11 mouse cellular contexts compared by ENCODE assay signal in genomic region chr16:7932322-7932721, GRCm38 (mm10).
DNase-seq lines count a peak whose midpoint lies in the region; ATAC-seq and TF ChIP-seq lines count a peak whose summit lies in the region.
"Had no signal": no experiment of that assay in that cellular context is flagged by ENCODE, and none has a peak within 500 bp of the region (broad histone marks: within the 10 kb centered on the region; RNA-seq: fewer than 3 reads in every experiment).

No protein-coding gene starts in this region.

- 16% methylated on average over 4 of the region's 4 CpGs for WGBS in kidney, adult 2 months
- WGBS in kidney, embryonic 14.5 days, result 14% methylated on average over 4 of the region's 4 CpGs

- H3K4me2 ChIP-seq in kidney, embryonic 14.5 days (replicated peaks; ENCODE audit: low read depth, low read length), result no peak overlapping the region
- H3K4me2 ChIP-seq: heart, embryonic 13.5 days had no signal

- H3K9ac ChIP-seq in kidney, embryonic 14.5 days (ENCODE audit: low read depth, low read length), result no peak overlapping the region
- H3K9ac ChIP-seq: heart, embryonic 13.5 days; liver, embryonic 14.5 days had no signal

- no peak overlapping the region for H3K4me3 ChIP-seq in kidney, adult 2 months (ENCODE audit: insufficient read depth, low read depth, low read length)
- H3K4me3 ChIP-seq in kidney, embryonic 14.5 days (ENCODE audit: low read length), result no peak overlapping the region
- H3K4me3 ChIP-seq: heart, embryonic 13.5 days; midbrain, embryonic 10.5 days had no signal

- no peak for ATAC-seq in kidney, embryonic 14.5 days (ENCODE audit: low FRiP score, low TSS enrichment)
- ATAC-seq in activated CD4-positive, CD25-positive, alpha-beta regulatory T cell, adult 4 months, result no peak

- no peak for TF ChIP-seq CTCF in kidney, adult 2 months (conservative IDR thresholded peaks at IDR 0.05; ENCODE audit: insufficient read depth, insufficient read length, low read depth, low read length)

- no peaks in the 10 kb centered on the region for H3K36me3 ChIP-seq in kidney, adult 2 months (ENCODE audit: control insufficient read depth, insufficient read depth, low read length)
- H3K36me3 ChIP-seq in kidney, embryonic 14.5 days (ENCODE audit: control insufficient read depth, insufficient read depth, low read length), result no peaks in the 10 kb centered on the region
- H3K36me3 ChIP-seq: heart, embryonic 13.5 days; midbrain, embryonic 10.5 days had no signal

- no peak overlapping the region for H3K27ac ChIP-seq in kidney, adult 2 months (ENCODE audit: insufficient read depth, low read depth, low read length)
- H3K27ac ChIP-seq in kidney, embryonic 14.5 days (ENCODE audit: low read depth, low read length), result no peak overlapping the region
- H3K27ac ChIP-seq: heart, embryonic 13.5 days; liver, embryonic 14.5 days; midbrain, embryonic 10.5 days had no signal

- no peaks in the 10 kb centered on the region for H3K4me1 ChIP-seq in kidney, adult 2 months (ENCODE audit: control insufficient read depth, insufficient read depth, low read length)
- peaks cover 4% of the 10 kb centered on the region; the same call in 1 of the 2 replicates for H3K4me1 ChIP-seq in kidney, embryonic 14.5 days (ENCODE audit: control insufficient read depth, insufficient read depth, low read length)

- H3K27me3 ChIP-seq in kidney, adult 2 months (replicated peaks; ENCODE audit: control insufficient read depth, insufficient read depth, low read length), result no peaks in the 10 kb centered on the region
- H3K27me3 ChIP-seq in kidney, embryonic 14.5 days (ENCODE audit: control insufficient read depth, insufficient read depth, low read length), result no peaks in the 10 kb centered on the region

- H3K9me3 ChIP-seq in kidney, embryonic 14.5 days (ENCODE audit: control insufficient read depth, low read length), result no peaks in the 10 kb centered on the region
- H3K9me3 ChIP-seq: heart, embryonic 13.5 days; midbrain, embryonic 10.5 days had no signal

- DNase-seq in cerebellum, postnatal 14 days, result peak; percentile 40 to 55
- DNase-seq in cerebellum, adult 11-12 months, result no peak
- peak; percentile 16 for DNase-seq in kidney, adult 2 months
- peak; percentile 8 for DNase-seq in right cerebral cortex, postnatal 14 days
- DNase-seq in right cerebral cortex, postnatal 25 days, result no peak
- peak; percentile 12 for DNase-seq in retina, postnatal 1 day

- TF ChIP-seq POLR2A in kidney, adult 2 months (IDR thresholded peaks at IDR 0.05; ENCODE audit: low read depth, low read length), result no peak

Comparison
In these comparisons a context has a peak if more than half of its experiments do, and no peak if none do; other contexts are left out.
1. DNase-seq: peak in cerebellum, postnatal 14 days (2 of 2), kidney, adult 2 months (single experiment), right cerebral cortex, postnatal 14 days (single experiment) and retina, postnatal 1 day (single experiment); none in cerebellum, adult 11-12 months (single experiment) and right cerebral cortex, postnatal 25 days (single experiment).